Mouse (Mus musculus) midbrain, embryonic 15.5 days (tissue): ENCODE results near the gene Mboat2. TPM values are rescaled to one million over a fixed set of nuclear protein-coding genes. Genes with fewer than 3 reads are reported as not detected.
A peak's percentile ranks its signal among the peaks of the same experiment; 100 is the strongest.

Experiments
- ATAC-seq: fragments of 200-750 bp; cut with Nextera tagmentation; replicated peaks from 2 replicates; pipeline ENCODE4 v1.8.0; 2017; ENCODE audit warnings: moderate TSS enrichment
- H3K27ac ChIP-seq: fragments of 300-500 bp; sonication (generic); 2 replicates; pipeline ENCODE4 v1.5.1; 2015; ENCODE audit warnings: mild to moderate bottlenecking, inconsistent platforms
- H3K27me3 ChIP-seq: fragments of 300-500 bp; sonication (generic); replicated peaks from 2 replicates; pipeline ENCODE4 v1.6.1; 2015; ENCODE audit warnings: inconsistent platforms
- H3K36me3 ChIP-seq: fragments of 300-500 bp; sonication (generic); replicated peaks from 2 replicates; pipeline ENCODE4 v1.6.1; 2015; ENCODE audit warnings: inconsistent platforms
- H3K4me1 ChIP-seq: fragments of 300-500 bp; sonication (generic); 2 replicates; pipeline ENCODE4 v1.6.1; 2015; ENCODE audit warnings: inconsistent platforms
- H3K4me2 ChIP-seq: fragments of 300-500 bp; sonication (generic); 2 replicates; pipeline ENCODE4 v1.6.1; 2015; ENCODE audit warnings: inconsistent platforms, mild to moderate bottlenecking, moderate library complexity
- H3K4me3 ChIP-seq: fragments of 300-500 bp; sonication (generic); 2 replicates; pipeline ENCODE4 v1.5.1; 2015; ENCODE audit warnings: mild to moderate bottlenecking, inconsistent platforms
- H3K9ac ChIP-seq: fragments of 300-500 bp; sonication (generic); 2 replicates; pipeline ENCODE4 v1.6.1; 2015; ENCODE audit warnings: mild to moderate bottlenecking, inconsistent platforms
- H3K9me3 ChIP-seq: fragments of 300-500 bp; sonication (generic); 2 replicates; pipeline ENCODE4 v1.6.1; 2016; ENCODE audit warnings: inconsistent platforms
- WGBS: fragments of 180-500 bp; shearing (Covaris S2); methylation state at CpG from one replicate; pipeline ENCODE4 v1.1.7; 2015; ENCODE audit warnings: mixed read lengths; 5-methylcytosine and 5-hydroxymethylcytosine counted together
- polyA plus RNA-seq: library from polyadenylated mRNA; unstranded; fragments of >200 nt; fragmentation: Nextera tagmentation; extraction: Ambion mirVana; gene quantifications from 2 replicates; pipeline ENCODE4 v1.2.1, GENCODE M21; 2015

Gene Mboat2
- polyA plus RNA-seq, 1 experiment from 2014 or later: 71.5 TPM

GRCm38 (mm10) chr12:24832438-24832837 is 1.8 kb downstream of the Mboat2 start:
- ATAC-seq: no peak
- Histone ChIP-seq H3K4me3 (peak overlapping the region; percentile 69), H3K9ac (peak overlapping the region; percentile 67), H3K27ac (no peak overlapping the region), H3K36me3 (no peaks in the 10 kb centered on the region), H3K9me3 (no peaks in the 10 kb centered on the region), H3K4me1 (peaks cover 36% of the 10 kb centered on the region), H3K4me2 (peak overlapping the region; percentile 52), H3K27me3 (no peaks in the 10 kb centered on the region)
- 23% methylated on average over 2 of the region's 2 CpGs for WGBS

- H3K4me1 ChIP-seq: peaks cover 43% of the 10 kb centered on the region
- no peak overlapping the region for H3K4me2 ChIP-seq
- WGBS: 79% methylated on average over 2 of the region's 2 CpGs
- 0 out of 2 replicates have a peak, but pooled peaks have one; percentile 29 for ATAC-seq
- no peak overlapping the region for H3K27ac ChIP-seq
- no peak overlapping the region for H3K4me3 ChIP-seq
- no peaks in the 10 kb centered on the region for H3K27me3 ChIP-seq
- no peaks in the 10 kb centered on the region for H3K9me3 ChIP-seq
- no peaks in the 10 kb centered on the region for H3K36me3 ChIP-seq
- H3K9ac ChIP-seq: no peak overlapping the region
Observed at GRCm38 (mm10) chr12:24837947-24838346, 7.3 kb downstream of the Mboat2 start.

- ATAC-seq: no peak
- Histone ChIP-seq H3K4me3 (no peak overlapping the region), H3K27ac (no peak overlapping the region), H3K4me2 (no peak overlapping the region), H3K4me1 (peaks cover 42% of the 10 kb centered on the region), H3K36me3 (no peaks in the 10 kb centered on the region), H3K9ac (no peak overlapping the region), H3K9me3 (no peaks in the 10 kb centered on the region), H3K27me3 (no peaks in the 10 kb centered on the region)
- WGBS: 59% methylated on average over 9 of the region's 9 CpGs
Observed at GRCm38 (mm10) chr12:24841115-24841879, 10.6 kb downstream of the Mboat2 start.

- H3K4me1 ChIP-seq: peaks cover 42% of the 10 kb centered on the region
- H3K27ac ChIP-seq: no peak overlapping the region
- H3K36me3 ChIP-seq: no peaks in the 10 kb centered on the region
- WGBS: 28% methylated on average over 11 of the region's 11 CpGs
- H3K4me2 ChIP-seq: no peak overlapping the region
- no peak overlapping the region for H3K4me3 ChIP-seq
- no peak for ATAC-seq
- H3K27me3 ChIP-seq: no peaks in the 10 kb centered on the region
- no peaks in the 10 kb centered on the region for H3K9me3 ChIP-seq
- no peak overlapping the region for H3K9ac ChIP-seq
Observed at GRCm38 (mm10) chr12:24842299-24842910, 11.7 kb downstream of the Mboat2 start.

- no peak overlapping the region for H3K27ac ChIP-seq
- no peak overlapping the region for H3K9ac ChIP-seq
- H3K4me1 ChIP-seq: peaks cover 42% of the 10 kb centered on the region
- H3K27me3 ChIP-seq: no peaks in the 10 kb centered on the region
- H3K4me2 ChIP-seq: no peak overlapping the region
- no peak for ATAC-seq
- H3K9me3 ChIP-seq: no peaks in the 10 kb centered on the region
- 74% methylated on average over 7 of the region's 7 CpGs for WGBS
- H3K4me3 ChIP-seq: no peak overlapping the region
- no peaks in the 10 kb centered on the region for H3K36me3 ChIP-seq
Observed at GRCm38 (mm10) chr12:24843395-24844072, 12.9 kb downstream of the Mboat2 start.

GRCm38 (mm10) chr12:24845344-24845743 is 14.7 kb downstream of the Mboat2 start:
- Histone ChIP-seq H3K36me3 (no peaks in the 10 kb centered on the region), H3K4me3 (no peak overlapping the region), H3K9ac (no peak overlapping the region), H3K27ac (no peak overlapping the region), H3K4me1 (peaks cover 40% of the 10 kb centered on the region), H3K4me2 (no peak overlapping the region), H3K27me3 (no peaks in the 10 kb centered on the region), H3K9me3 (no peaks in the 10 kb centered on the region)
- no peak for ATAC-seq
- 71% methylated on average over 4 of the region's 4 CpGs for WGBS

GRCm38 (mm10) chr12:24848107-24848506 is 17.4 kb downstream of the Mboat2 start:
- Histone ChIP-seq H3K9ac (no peak overlapping the region), H3K27me3 (no peaks in the 10 kb centered on the region), H3K4me1 (peaks cover 12% of the 10 kb centered on the region), H3K4me2 (no peak overlapping the region), H3K9me3 (no peaks in the 10 kb centered on the region), H3K4me3 (no peak overlapping the region), H3K36me3 (no peaks in the 10 kb centered on the region), H3K27ac (no peak overlapping the region)
- WGBS: 83% methylated on average over 5 of the region's 5 CpGs
- ATAC-seq: no peak

GRCm38 (mm10) chr12:24857354-24857753 is 26.7 kb downstream of the Mboat2 start:
- no peaks in the 10 kb centered on the region for H3K9me3 ChIP-seq
- H3K27me3 ChIP-seq: no peaks in the 10 kb centered on the region
- no peak overlapping the region for H3K27ac ChIP-seq
- no peak overlapping the region for H3K4me2 ChIP-seq
- no peaks in the 10 kb centered on the region for H3K36me3 ChIP-seq
- WGBS: 89% methylated on average over 5 of the region's 5 CpGs
- ATAC-seq: no peak
- no peak overlapping the region for H3K4me3 ChIP-seq
- no peak overlapping the region for H3K9ac ChIP-seq
- H3K4me1 ChIP-seq: 0 out of 2 replicates have a peak, but pooled peaks cover 4% of the 10 kb centered on the region

- H3K27ac ChIP-seq: no peak overlapping the region
- no peak overlapping the region for H3K9ac ChIP-seq
- 0 out of 2 replicates have a peak, but pooled peaks cover 4% of the 10 kb centered on the region for H3K4me1 ChIP-seq
- WGBS: 70% methylated on average over 7 of the region's 7 CpGs
- no peaks in the 10 kb centered on the region for H3K27me3 ChIP-seq
- no peaks in the 10 kb centered on the region for H3K9me3 ChIP-seq
- no peak overlapping the region for H3K4me3 ChIP-seq
- no peak overlapping the region for H3K4me2 ChIP-seq
- no peaks in the 10 kb centered on the region for H3K36me3 ChIP-seq
- no peak for ATAC-seq
Observed at GRCm38 (mm10) chr12:24859357-24859756, 28.7 kb downstream of the Mboat2 start.

GRCm38 (mm10) chr12:24860436-24860835 is 29.8 kb downstream of the Mboat2 start:
- 88% methylated on average over 9 of the region's 9 CpGs for WGBS
- H3K4me1 ChIP-seq: peaks cover 10% of the 10 kb centered on the region; the same call in 1 of the 2 replicates
- no peak overlapping the region for H3K4me3 ChIP-seq
- no peaks in the 10 kb centered on the region for H3K27me3 ChIP-seq
- no peak for ATAC-seq
- H3K27ac ChIP-seq: no peak overlapping the region
- no peaks in the 10 kb centered on the region for H3K36me3 ChIP-seq
- no peak overlapping the region for H3K9ac ChIP-seq
- no peaks in the 10 kb centered on the region for H3K9me3 ChIP-seq
- no peak overlapping the region for H3K4me2 ChIP-seq

- 78% methylated on average over 1 of the region's 1 CpGs for WGBS
- Histone ChIP-seq H3K4me3 (no peak overlapping the region), H3K4me1 (peaks cover 7% of the 10 kb centered on the region; the same call in 1 of the 2 replicates), H3K27ac (no peak overlapping the region), H3K36me3 (no peaks in the 10 kb centered on the region), H3K9ac (no peak overlapping the region), H3K27me3 (no peaks in the 10 kb centered on the region), H3K9me3 (no peaks in the 10 kb centered on the region), H3K4me2 (no peak overlapping the region)
- no peak for ATAC-seq
Observed at GRCm38 (mm10) chr12:24863762-24864161, 33.1 kb downstream of the Mboat2 start.

- H3K9ac ChIP-seq: no peak overlapping the region
- ATAC-seq: no peak
- no peak overlapping the region for H3K27ac ChIP-seq
- H3K36me3 ChIP-seq: no peaks in the 10 kb centered on the region
- peaks cover 7% of the 10 kb centered on the region; the same call in 1 of the 2 replicates for H3K4me1 ChIP-seq
- no peaks in the 10 kb centered on the region for H3K27me3 ChIP-seq
- H3K9me3 ChIP-seq: no peaks in the 10 kb centered on the region
- H3K4me2 ChIP-seq: no peak overlapping the region
- 88% methylated on average over 6 of the region's 6 CpGs for WGBS
- no peak overlapping the region for H3K4me3 ChIP-seq
Observed at GRCm38 (mm10) chr12:24866645-24867044, 36.0 kb downstream of the Mboat2 start.
